Mouse (Mus musculus): Measurements from ENCODE around the gene Gsdme. TPM values are rescaled to one million over a fixed set of nuclear protein-coding genes. Genes with fewer than 3 reads are reported as not detected.

Gene Gsdme
- polyA plus RNA-seq, 1 experiment from 2014 or later: 25.6 TPM

DNA sequence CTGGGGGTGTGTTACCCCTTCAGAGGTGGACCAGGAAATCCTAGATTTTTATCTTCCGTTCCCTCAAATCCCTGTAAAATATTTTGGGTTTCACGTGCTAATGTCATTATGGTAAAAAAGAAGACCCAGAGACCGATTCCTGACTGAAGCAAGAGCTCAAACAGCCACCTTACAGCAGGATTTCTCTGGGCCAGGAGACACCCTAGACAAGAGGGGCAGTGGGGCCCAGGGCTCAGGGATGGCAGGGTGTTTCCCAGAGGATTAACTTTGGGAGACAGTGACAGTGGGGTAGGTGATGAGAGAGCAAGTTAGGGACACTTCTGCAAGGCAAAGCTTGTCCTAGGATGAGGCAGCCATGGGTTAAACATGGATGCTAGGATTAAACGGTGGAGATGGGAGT, 40.1 kb downstream of the Gsdme start:
- TF ChIP-seq CTCF (IDR thresholded peaks at IDR 0.05; ENCODE audit: low read depth): no peak
- no peak for ATAC-seq
- peaks cover 6% of the 10 kb centered on the region; the same call in 1 of the 2 replicates for H3K36me3 ChIP-seq (ENCODE audit: control insufficient read depth, insufficient read depth)
- no peak overlapping the region for H3K9ac ChIP-seq (ENCODE audit: low read depth, low read length)
- H3K4me3 ChIP-seq (ENCODE audit: low read depth, low read length): no peak overlapping the region
- no peak overlapping the region for H3K4me2 ChIP-seq (replicated peaks; ENCODE audit: low read depth)
- WGBS: 88% methylated on average over 4 of the region's 4 CpGs
- no peaks in the 10 kb centered on the region for H3K27me3 ChIP-seq (replicated peaks; ENCODE audit: control insufficient read depth, insufficient read depth, low read length)
- no peak overlapping the region for H3K27ac ChIP-seq (ENCODE audit: low read depth, low read length)
- no peaks in the 10 kb centered on the region for H3K9me3 ChIP-seq (ENCODE audit: control insufficient read depth)
- H3K4me1 ChIP-seq (replicated peaks; ENCODE audit: control insufficient read depth, insufficient read depth, low read length): no peaks in the 10 kb centered on the region

DNA sequence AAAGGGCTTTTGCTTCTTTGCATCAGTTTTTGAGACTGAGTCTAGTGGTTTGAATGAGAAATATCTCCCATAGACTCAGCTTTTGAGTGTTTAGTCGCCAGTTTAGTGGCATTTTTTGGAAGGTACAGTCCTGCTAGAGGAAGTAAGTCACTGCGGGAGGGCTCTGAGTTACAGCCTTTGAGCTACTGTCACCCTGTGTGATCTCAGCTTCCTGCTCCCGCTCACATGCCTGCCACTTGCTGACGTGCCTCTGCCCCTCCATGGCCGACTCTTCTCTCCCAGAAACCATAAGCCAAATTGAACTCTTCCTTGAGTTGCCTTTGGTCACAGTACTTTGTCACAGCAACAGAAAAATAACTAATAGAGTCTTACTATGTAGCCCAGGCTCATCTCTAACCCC, 40.7 kb downstream of the Gsdme start:
- peaks cover 6% of the 10 kb centered on the region; the same call in 1 of the 2 replicates for H3K36me3 ChIP-seq (ENCODE audit: control insufficient read depth, insufficient read depth)
- H3K27ac ChIP-seq (ENCODE audit: low read depth, low read length): no peak overlapping the region
- ATAC-seq: no peak
- WGBS: 71% methylated on average over 5 of the region's 5 CpGs
- H3K4me2 ChIP-seq (replicated peaks; ENCODE audit: low read depth): no peak overlapping the region
- H3K9ac ChIP-seq (ENCODE audit: low read depth, low read length): no peak overlapping the region
- no peak overlapping the region for H3K4me3 ChIP-seq (ENCODE audit: low read depth, low read length)
- no peaks in the 10 kb centered on the region for H3K4me1 ChIP-seq (replicated peaks; ENCODE audit: control insufficient read depth, insufficient read depth, low read length)
- TF ChIP-seq CTCF (IDR thresholded peaks at IDR 0.05; ENCODE audit: low read depth): no peak
- no peaks in the 10 kb centered on the region for H3K27me3 ChIP-seq (replicated peaks; ENCODE audit: control insufficient read depth, insufficient read depth, low read length)
- no peaks in the 10 kb centered on the region for H3K9me3 ChIP-seq (ENCODE audit: control insufficient read depth)

DNA sequence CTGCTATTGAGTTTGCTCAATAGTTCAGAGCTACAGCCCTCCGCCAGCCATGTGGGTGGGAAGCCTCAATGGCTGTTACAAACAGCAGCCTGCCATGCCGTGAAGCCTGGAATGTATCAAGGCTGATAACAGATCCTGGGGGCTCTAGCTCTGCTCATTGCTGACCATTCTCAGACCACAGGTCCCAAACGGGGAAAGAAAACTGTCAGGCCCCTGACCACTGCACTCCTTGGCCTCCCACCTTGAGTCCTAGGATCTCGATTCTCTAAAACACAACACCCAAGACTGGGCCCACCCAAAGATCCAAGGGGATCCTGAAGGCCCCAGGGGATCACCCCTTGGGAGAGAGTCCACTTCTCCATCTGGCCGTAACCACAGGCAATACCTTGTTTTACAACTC, 41.3 kb downstream of the Gsdme start:
- Histone ChIP-seq H3K36me3 (ENCODE audit: control insufficient read depth, insufficient read depth) (peaks cover 6% of the 10 kb centered on the region; the same call in 1 of the 2 replicates), H3K4me3 (ENCODE audit: low read depth, low read length) (no peak overlapping the region), H3K27me3 (replicated peaks; ENCODE audit: control insufficient read depth, insufficient read depth, low read length) (no peaks in the 10 kb centered on the region), H3K4me1 (replicated peaks; ENCODE audit: control insufficient read depth, insufficient read depth, low read length) (no peaks in the 10 kb centered on the region), H3K27ac (ENCODE audit: low read depth, low read length) (no peak overlapping the region), H3K9me3 (ENCODE audit: control insufficient read depth) (no peaks in the 10 kb centered on the region), H3K4me2 (replicated peaks; ENCODE audit: low read depth) (no peak overlapping the region), H3K9ac (ENCODE audit: low read depth, low read length) (no peak overlapping the region)
- ATAC-seq: no peak
- 72% methylated on average over 5 of the region's 5 CpGs for WGBS
- no peak for TF ChIP-seq CTCF (IDR thresholded peaks at IDR 0.05; ENCODE audit: low read depth)

DNA sequence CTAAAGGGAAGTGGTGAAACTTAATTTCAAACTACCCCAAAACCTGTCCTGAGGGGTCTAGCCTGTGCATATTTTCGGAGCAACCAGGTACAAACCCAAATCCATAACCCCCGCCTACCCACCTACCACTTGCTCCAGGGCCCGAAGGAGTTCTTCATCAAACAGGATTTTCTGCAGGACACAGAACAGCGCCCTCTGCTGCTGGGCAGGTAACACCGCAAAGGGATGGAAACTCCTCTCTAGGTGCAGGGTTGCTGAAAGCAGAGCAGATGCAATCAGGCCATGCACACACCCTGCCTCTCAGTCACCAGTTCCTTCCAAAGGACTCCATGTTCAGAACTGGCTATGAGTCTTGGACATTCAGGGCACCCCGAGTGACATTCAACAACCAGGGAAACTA, 42.8 kb downstream of the Gsdme start:
- Histone ChIP-seq H3K4me3 (ENCODE audit: low read depth, low read length) (no peak overlapping the region), H3K9ac (ENCODE audit: low read depth, low read length) (no peak overlapping the region), H3K4me2 (replicated peaks; ENCODE audit: low read depth) (no peak overlapping the region), H3K36me3 (ENCODE audit: control insufficient read depth, insufficient read depth) (peaks cover 6% of the 10 kb centered on the region; the same call in 1 of the 2 replicates), H3K27me3 (replicated peaks; ENCODE audit: control insufficient read depth, insufficient read depth, low read length) (no peaks in the 10 kb centered on the region), H3K9me3 (ENCODE audit: control insufficient read depth) (no peaks in the 10 kb centered on the region), H3K4me1 (replicated peaks; ENCODE audit: control insufficient read depth, insufficient read depth, low read length) (no peaks in the 10 kb centered on the region), H3K27ac (ENCODE audit: low read depth, low read length) (no peak overlapping the region)
- TF ChIP-seq CTCF (IDR thresholded peaks at IDR 0.05; ENCODE audit: low read depth): peak; percentile 83
- WGBS: 54% methylated on average over 6 of the region's 6 CpGs
- no peak for ATAC-seq

DNA sequence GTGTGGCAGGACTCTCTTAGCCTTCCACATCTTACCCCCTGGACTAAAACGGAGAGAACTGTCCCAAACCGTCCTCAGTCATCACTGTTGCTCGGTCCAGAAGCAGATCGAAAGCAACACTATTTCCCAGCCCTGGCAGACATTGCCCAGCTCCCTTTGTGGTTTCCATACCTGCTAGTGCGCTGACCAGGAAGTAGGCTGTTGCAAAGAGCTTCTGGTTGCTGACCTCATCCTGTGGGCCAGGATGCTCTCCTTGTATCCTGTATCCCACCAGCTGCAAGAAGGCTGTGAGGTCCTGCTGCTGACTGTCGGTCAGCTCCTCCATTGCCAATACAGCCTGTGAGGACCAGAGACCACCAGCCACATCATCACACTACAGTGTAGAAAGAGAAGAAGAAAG, 44.6 kb downstream of the Gsdme start:
- H3K9me3 ChIP-seq (ENCODE audit: control insufficient read depth): no peaks in the 10 kb centered on the region

GRCm38 (mm10) chr6:50218628-50219027, 45.0 kb downstream of the Gsdme start:
- no peak for TF ChIP-seq CTCF (IDR thresholded peaks at IDR 0.05; ENCODE audit: low read depth)
- Histone ChIP-seq H3K4me2 (replicated peaks; ENCODE audit: low read depth) (no peak overlapping the region), H3K27ac (ENCODE audit: low read depth, low read length) (no peak overlapping the region), H3K9me3 (ENCODE audit: control insufficient read depth) (no peaks in the 10 kb centered on the region), H3K9ac (ENCODE audit: low read depth, low read length) (no peak overlapping the region), H3K4me3 (ENCODE audit: low read depth, low read length) (no peak overlapping the region), H3K4me1 (replicated peaks; ENCODE audit: control insufficient read depth, insufficient read depth, low read length) (no peaks in the 10 kb centered on the region), H3K27me3 (replicated peaks; ENCODE audit: control insufficient read depth, insufficient read depth, low read length) (no peaks in the 10 kb centered on the region), H3K36me3 (ENCODE audit: control insufficient read depth, insufficient read depth) (peaks cover 6% of the 10 kb centered on the region; the same call in 1 of the 2 replicates)
- no peak for ATAC-seq
- WGBS: 72% methylated on average over 3 of the region's 3 CpGs

More for the DNA sequence above, 44.6 kb downstream of the Gsdme start:
- Histone ChIP-seq H3K27ac (ENCODE audit: low read depth, low read length) (no peak overlapping the region), H3K4me3 (ENCODE audit: low read depth, low read length) (no peak overlapping the region), H3K9ac (ENCODE audit: low read depth, low read length) (no peak overlapping the region), H3K4me1 (replicated peaks; ENCODE audit: control insufficient read depth, insufficient read depth, low read length) (no peaks in the 10 kb centered on the region), H3K27me3 (replicated peaks; ENCODE audit: control insufficient read depth, insufficient read depth, low read length) (no peaks in the 10 kb centered on the region), H3K36me3 (ENCODE audit: control insufficient read depth, insufficient read depth) (peaks cover 6% of the 10 kb centered on the region; the same call in 1 of the 2 replicates), H3K4me2 (replicated peaks; ENCODE audit: low read depth) (no peak overlapping the region)
- no peak for ATAC-seq
- TF ChIP-seq CTCF (IDR thresholded peaks at IDR 0.05; ENCODE audit: low read depth): no peak
- WGBS: 82% methylated on average over 6 of the region's 6 CpGs

- Histone ChIP-seq H3K9me3 (ENCODE audit: control insufficient read depth) (no peaks in the 10 kb centered on the region), H3K9ac (ENCODE audit: low read depth, low read length) (no peak overlapping the region), H3K4me3 (ENCODE audit: low read depth, low read length) (no peak overlapping the region), H3K27me3 (replicated peaks; ENCODE audit: control insufficient read depth, insufficient read depth, low read length) (no peaks in the 10 kb centered on the region), H3K27ac (ENCODE audit: low read depth, low read length) (no peak overlapping the region), H3K4me2 (replicated peaks; ENCODE audit: low read depth) (no peak overlapping the region), H3K36me3 (ENCODE audit: control insufficient read depth, insufficient read depth) (peaks cover 6% of the 10 kb centered on the region; the same call in 1 of the 2 replicates), H3K4me1 (replicated peaks; ENCODE audit: control insufficient read depth, insufficient read depth, low read length) (no peaks in the 10 kb centered on the region)
- WGBS: 82% methylated on average over 4 of the region's 4 CpGs
- no peak for ATAC-seq
- no peak for TF ChIP-seq CTCF (IDR thresholded peaks at IDR 0.05; ENCODE audit: low read depth)
These were observed 47.7 kb downstream of the Gsdme start for GRCm38 (mm10) chr6:50215986-50216385.
